Mouse (Mus musculus): Measurements from ENCODE around the gene Olfr147.
"Not testable (repeated sequence)": the region's sequence is repeated elsewhere in the genome, so short reads cannot be mapped to it uniquely, and the experiment has no call there.

Olfr147 gene

DNA sequence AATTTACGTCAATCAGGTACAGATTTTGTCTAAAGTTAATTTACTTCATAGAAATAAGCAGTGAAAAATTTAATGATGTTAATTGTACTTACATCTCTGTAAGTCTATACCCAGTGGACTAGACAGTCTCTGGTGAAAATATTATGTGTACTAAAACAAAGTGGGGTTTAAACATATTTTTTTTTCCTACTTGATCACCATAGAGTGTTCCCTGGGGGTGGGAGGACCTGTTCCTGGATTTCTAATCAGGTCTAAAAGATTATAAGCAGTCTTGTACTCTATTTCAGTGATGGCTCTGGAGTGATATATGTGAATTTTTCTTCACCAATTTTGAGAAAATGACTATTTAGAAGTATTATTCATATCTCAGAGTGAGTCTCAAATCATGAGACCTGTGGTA is at the start of gene Olfr147:
Gene Olfr147, plus strand, starts transcription at position 301 of the 400 bp plus-strand sequence.
- no peak for DNase-seq

DNA sequence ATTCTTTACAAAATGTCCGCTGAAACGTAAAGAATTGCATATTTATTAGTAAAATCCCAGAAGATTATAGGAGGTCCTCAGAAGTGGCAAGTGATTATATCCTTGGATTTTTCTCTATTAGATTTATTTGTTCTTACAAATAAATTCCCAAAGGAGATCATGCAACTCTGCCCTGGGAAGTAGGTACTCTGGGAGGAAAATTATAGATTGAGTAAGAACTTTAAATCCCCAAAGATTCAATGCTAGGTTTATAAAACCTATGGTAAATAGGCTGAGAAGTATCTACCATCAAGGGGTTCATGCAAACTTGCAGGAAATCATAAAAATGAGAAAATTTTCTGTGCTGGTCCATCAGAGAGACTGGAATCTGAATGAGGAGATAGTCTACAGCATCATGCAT is 34.9 kb upstream of the Olfr147 start, which contains the start of gene Olfr250:
Gene Olfr250, plus strand, starts transcription at position 301 of the 400 bp plus-strand sequence.
- no peak for DNase-seq

DNA sequence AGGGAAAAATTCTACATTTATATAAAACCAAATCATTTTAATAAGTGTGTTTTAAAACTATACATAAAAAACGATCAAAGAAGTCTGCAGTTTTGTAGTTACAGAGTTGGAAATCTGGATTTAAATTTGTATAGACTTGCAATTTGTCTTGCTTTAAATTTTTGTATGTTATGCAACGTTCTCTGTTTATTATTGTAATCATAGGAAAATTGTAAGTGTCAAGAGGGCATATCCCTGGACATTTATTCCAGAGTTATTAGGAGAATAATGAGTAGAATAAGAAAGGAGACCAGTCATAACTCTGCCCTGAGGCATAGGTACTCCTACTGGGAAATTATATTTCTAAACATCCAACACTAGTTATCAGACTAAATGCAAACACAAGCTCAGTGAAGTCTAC is 24.7 kb upstream of the Olfr147 start, which contains the start of gene Olfr251:
Gene Olfr251, plus strand, starts transcription at position 301 of the 400 bp plus-strand sequence.
- DNase-seq = no peak

DNA sequence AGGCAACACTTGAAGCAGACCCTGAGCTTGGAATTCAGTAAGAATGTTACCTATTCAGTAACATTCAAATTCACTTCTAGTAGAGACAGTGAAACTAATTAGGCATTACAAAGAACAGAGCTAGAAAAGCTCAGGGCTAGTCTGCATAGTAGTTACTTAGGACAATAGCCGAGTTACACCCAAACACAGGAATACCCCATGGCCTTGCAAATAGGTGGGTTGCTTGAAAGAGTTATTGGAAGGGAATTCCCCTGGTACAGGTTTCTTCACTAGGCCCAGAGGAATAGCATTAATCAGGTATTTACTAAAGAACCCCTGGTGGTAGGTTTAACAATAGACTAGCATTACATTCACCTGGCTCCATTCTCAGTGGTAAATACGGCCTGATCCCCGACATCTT is 6.0 kb downstream of the Olfr147 start:
- not testable (repeated sequence) for DNase-seq

DNA sequence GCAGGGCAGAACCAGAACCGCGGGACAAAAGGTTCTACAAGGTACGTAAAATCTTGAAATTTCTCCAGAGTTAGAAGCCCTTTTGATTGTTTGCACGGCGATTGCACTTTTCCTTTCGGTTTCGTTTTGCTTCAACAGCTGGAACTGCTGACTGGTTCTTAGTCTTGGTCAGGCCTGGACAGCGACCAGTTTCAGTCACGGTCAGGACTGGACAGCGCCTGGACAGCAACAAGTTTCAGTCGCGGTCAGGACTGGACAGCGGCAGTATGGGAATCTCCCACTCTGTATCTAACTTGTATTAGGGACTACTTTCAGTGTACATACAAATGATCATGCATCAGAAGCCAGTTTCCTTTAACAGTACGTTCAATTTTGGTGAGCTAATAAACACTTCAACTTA is 12.0 kb downstream of the Olfr147 start:
- DNase-seq = not testable (repeated sequence)

DNA sequence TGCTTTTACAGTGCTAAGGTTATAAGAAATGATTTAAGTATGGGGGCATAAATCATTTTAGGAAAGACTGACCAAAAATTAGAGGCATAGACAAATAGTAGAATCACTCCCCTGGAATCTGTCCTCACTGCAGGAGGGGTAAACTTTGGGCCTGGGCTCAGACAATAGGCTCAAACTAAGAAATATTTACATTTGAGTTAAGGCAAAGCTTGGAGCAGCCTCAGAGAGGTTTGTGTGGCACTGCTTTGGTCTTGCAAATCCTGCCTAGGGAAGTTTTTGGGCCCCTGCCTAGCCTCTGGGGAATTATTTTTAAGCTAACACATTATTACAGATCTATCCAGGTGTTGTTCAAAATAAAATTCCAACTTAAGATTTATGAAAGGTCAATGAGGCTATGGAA is 22.3 kb downstream of the Olfr147 start:
- DNase-seq = no peak

DNA sequence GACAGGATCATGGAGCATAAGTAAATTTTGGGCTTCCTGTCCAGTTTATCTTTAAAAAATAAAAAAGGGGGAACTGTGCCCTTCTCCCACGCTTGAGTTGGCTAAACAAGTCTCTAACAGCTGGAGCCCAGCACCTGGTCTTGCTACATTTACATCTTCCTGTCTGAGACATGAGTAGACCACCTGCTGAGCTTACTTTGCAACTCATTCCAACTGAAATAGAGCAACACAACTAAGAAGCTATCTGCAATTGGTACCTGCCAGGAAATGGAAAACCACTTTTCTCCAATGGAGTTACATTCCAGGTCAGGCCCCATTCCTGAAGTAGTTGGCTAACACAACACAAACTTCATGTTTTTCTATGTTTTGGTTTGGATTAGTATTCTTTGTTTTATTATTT is 25.5 kb downstream of the Olfr147 start:
- DNase-seq = no peak

DNA sequence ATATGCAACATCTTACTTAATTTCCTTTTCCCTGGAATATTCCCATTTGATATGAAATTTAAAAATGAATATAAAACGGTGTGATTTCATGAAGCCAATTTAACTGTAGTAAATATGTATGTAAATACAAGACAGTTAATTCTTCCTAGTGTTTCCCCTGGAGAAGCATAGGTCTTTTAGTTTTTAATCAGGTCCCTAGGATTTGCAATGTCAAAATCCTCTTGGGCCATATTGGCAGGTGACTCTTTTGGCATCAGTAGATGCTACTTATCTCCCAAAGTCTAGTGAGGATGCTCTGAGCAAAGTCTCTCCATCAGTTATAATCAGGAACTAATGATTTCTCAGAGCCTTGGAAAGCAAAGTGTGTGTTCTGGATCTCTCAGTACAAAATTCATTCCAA is 27.7 kb downstream of the Olfr147 start, which contains the start of gene Olfr901:
Gene Olfr901, plus strand, starts transcription at position 301 of the 400 bp plus-strand sequence.
- no peak for DNase-seq

DNA sequence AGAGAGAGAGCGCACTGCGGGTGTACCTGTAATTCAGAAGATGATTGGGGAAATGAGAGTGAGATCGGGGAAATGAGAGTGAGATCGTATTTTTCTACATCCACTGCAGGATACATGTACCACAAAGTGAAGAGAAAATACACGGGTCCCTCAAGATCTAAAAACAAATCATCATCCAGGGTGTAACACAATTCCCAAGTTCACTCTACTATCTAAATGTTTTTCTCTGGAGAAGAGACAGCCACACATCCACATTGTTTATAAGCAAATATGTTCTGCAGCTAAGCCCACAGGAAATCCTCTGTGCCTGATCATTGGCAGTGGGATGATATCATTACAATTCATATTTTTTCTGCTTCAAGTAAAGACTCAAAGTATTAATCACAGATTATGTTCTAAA is 45.9 kb downstream of the Olfr147 start, which contains the start of gene Olfr902:
Gene Olfr902, plus strand, starts transcription at position 301 of the 400 bp plus-strand sequence.
- no peak for DNase-seq

Measured in cerebellum, adult 11-12 months (tissue).